Mouse (Mus musculus) bone marrow macrophage, adult 2 months (primary cell): Measurements from ENCODE around the gene Myo1a. TPM values are rescaled to one million over a fixed set of nuclear protein-coding genes. Genes with fewer than 3 reads are reported as not detected.

Experiments used
- H3K27ac ChIP-seq: 2 replicates; pipeline ENCODE4 v1.5.1; 2012; ENCODE audit warnings: low read depth, low read length; ENCODE audit not compliant: insufficient read depth
- H3K4me1 ChIP-seq: 2 replicates; pipeline ENCODE4 v1.6.1; 2012; ENCODE audit warnings: low read length; ENCODE audit not compliant: control insufficient read depth, insufficient read depth
- H3K4me3 ChIP-seq: 2 replicates; pipeline ENCODE4 v1.5.1; 2012; ENCODE audit warnings: mild to moderate bottlenecking, low read length, moderate library complexity; ENCODE audit not compliant: insufficient read depth
- CTCF ChIP-seq: IDR thresholded peaks from 2 replicates; pipeline ENCODE4 v1.5.1; 2012; ENCODE audit warnings: low read depth, mild to moderate bottlenecking, low read length, moderate library complexity
- POLR2A ChIP-seq: IDR thresholded peaks from 2 replicates; pipeline ENCODE4 v1.6.1; 2012; ENCODE audit warnings: mild to moderate bottlenecking, low read depth, low read length, borderline replicate concordance
- polyA plus RNA-seq: library from polyadenylated mRNA; stranded (reverse); fragments of >200 nt; gene quantifications from 2 replicates; pipeline ENCODE4 v1.2.4, GENCODE M21; 2012; ENCODE audit not compliant: missing spikeins, insufficient read depth, insufficient read length

Gene Myo1a
- polyA plus RNA-seq, 1 experiment, result not detected

GRCm38 (mm10) chr10:127724178-127724577 lies 19.2 kb downstream of the Myo1a start, which contains the start of gene Tac2:
Gene Tac2, plus strand, starts transcription at chr10:127724478.
- H3K27ac ChIP-seq, result no peak within 1 kb of the TSS
- TF ChIP-seq POLR2A (no peak), CTCF (no peak)
- H3K4me1 ChIP-seq, result no peaks in the 10 kb centered on the region
- H3K4me3 ChIP-seq, result no peak within 1 kb of the TSS

- no peak overlapping the region for H3K27ac ChIP-seq
- no peaks in the 10 kb centered on the region for H3K4me1 ChIP-seq
- no peak for TF ChIP-seq POLR2A
- no peak for TF ChIP-seq CTCF
- H3K4me3 ChIP-seq, result no peak overlapping the region
These were observed 20.2 kb downstream of the Myo1a start for GRCm38 (mm10) chr10:127725136-127725535.

GRCm38 (mm10) chr10:127728437-127728836 lies 23.5 kb downstream of the Myo1a start:
- Histone ChIP-seq H3K4me3 (no peak overlapping the region), H3K4me1 (peaks cover 6% of the 10 kb centered on the region; the same call in 1 of the 2 replicates), H3K27ac (no peak overlapping the region)
- TF ChIP-seq CTCF, result no peak
- no peak for TF ChIP-seq POLR2A

- TF ChIP-seq CTCF (no peak), POLR2A (no peak)
- H3K4me3 ChIP-seq, result no peak overlapping the region
- H3K27ac ChIP-seq, result no peak overlapping the region
- peaks cover 6% of the 10 kb centered on the region; the same call in 1 of the 2 replicates for H3K4me1 ChIP-seq
These were observed 25.4 kb downstream of the Myo1a start for GRCm38 (mm10) chr10:127730285-127730932.

- TF ChIP-seq POLR2A (no peak), CTCF (no peak)
- H3K27ac ChIP-seq, result no peak overlapping the region
- H3K4me1 ChIP-seq, result peaks cover 6% of the 10 kb centered on the region; the same call in 1 of the 2 replicates
- no peak overlapping the region for H3K4me3 ChIP-seq
These were observed 26.0 kb downstream of the Myo1a start for GRCm38 (mm10) chr10:127730933-127731310.

- H3K4me1 ChIP-seq, result peaks cover 8% of the 10 kb centered on the region
- TF ChIP-seq CTCF, result no peak
- no peak for TF ChIP-seq POLR2A
- no peak overlapping the region for H3K4me3 ChIP-seq
- no peak overlapping the region for H3K27ac ChIP-seq
These were observed 26.4 kb downstream of the Myo1a start for GRCm38 (mm10) chr10:127731397-127731796.

- peaks cover 23% of the 10 kb centered on the region for H3K4me1 ChIP-seq
- H3K4me3 ChIP-seq, result no peak overlapping the region
- H3K27ac ChIP-seq, result no peak overlapping the region
- peak; percentile 33; the same call in 1 of the 2 replicates for TF ChIP-seq CTCF
- no peak for TF ChIP-seq POLR2A
These were observed 29.5 kb downstream of the Myo1a start for GRCm38 (mm10) chr10:127734434-127734833.

GRCm38 (mm10) chr10:127736266-127736665 lies 31.3 kb downstream of the Myo1a start:
- H3K27ac ChIP-seq, result no peak overlapping the region
- TF ChIP-seq POLR2A (no peak), CTCF (no peak)
- H3K4me3 ChIP-seq, result no peak overlapping the region
- peaks cover 22% of the 10 kb centered on the region for H3K4me1 ChIP-seq

GRCm38 (mm10) chr10:127736916-127737315 lies 31.9 kb downstream of the Myo1a start:
- no peak overlapping the region for H3K4me3 ChIP-seq
- H3K27ac ChIP-seq, result peak overlapping the region; percentile 68
- TF ChIP-seq POLR2A (no peak), CTCF (no peak)
- peaks cover 19% of the 10 kb centered on the region for H3K4me1 ChIP-seq

GRCm38 (mm10) chr10:127737552-127737951 lies 32.6 kb downstream of the Myo1a start:
- Histone ChIP-seq H3K4me1 (peaks cover 19% of the 10 kb centered on the region), H3K27ac (peak overlapping the region; percentile 68), H3K4me3 (no peak overlapping the region)
- TF ChIP-seq POLR2A, result no peak
- 0 out of 2 replicates have a peak, but pooled peaks have one; percentile 2 for TF ChIP-seq CTCF
